In the genomic region with DNA sequence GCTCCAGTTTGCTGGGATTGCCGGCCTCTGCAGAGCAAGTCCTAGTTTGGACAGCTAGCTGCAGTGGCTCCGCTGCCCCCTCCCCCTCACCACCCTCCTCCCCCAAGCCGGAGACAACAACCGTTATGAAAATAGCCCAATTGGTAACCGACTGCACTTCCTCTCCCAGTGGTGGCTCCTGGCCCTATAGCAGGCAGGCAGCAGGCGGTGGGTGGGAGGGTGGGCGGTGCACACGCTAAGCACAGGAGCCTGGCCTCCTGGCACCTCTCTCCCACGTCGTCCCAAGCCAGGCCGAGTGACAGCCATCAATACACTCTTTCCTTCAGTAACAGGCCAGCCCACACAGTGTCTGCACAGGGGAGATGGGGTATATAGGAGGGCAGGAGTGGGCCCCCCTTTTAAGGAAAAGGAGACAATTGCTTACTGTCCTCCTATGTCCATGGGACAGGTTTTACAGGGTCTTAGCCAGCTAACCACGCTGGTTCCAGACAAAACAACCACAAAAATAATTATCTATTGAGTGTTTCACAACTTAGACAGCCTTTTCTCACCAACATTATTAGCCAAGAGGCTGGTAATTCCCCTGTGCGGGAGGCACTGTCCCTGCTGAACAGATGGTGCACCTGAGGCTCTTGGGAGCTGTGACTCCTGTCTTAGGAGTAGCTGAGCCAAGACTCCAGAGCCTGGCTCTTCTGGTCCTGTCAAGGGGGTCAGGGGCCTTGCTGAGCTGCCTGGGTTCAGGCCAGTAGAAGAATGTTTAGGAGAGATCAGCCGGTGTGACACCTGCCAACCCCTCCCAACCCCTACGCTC, we compare ENCODE assay signal across 8 mouse cellular contexts. TPM values are rescaled to one million over a fixed set of nuclear protein-coding genes. Genes with fewer than 3 reads are reported as not detected.
DNase-seq lines count a peak whose midpoint lies in the region; TF ChIP-seq lines count a peak whose summit lies in the region.

No protein-coding gene starts in this region.

- 0 out of 2 replicates have a peak, but pooled peaks have one; percentile 25 for TF ChIP-seq POLR2A in heart, adult 2 months (IDR thresholded peaks at IDR 0.05; ENCODE audit: insufficient read depth, low read depth, low read length)

- peaks cover 14% of the 10 kb centered on the region for H3K36me3 ChIP-seq in heart, adult 2 months (ENCODE audit: control insufficient read depth, insufficient read depth, low read length)

- H3K4me1 ChIP-seq in heart, adult 2 months (ENCODE audit: control insufficient read depth, insufficient read depth, low read length) = peaks cover 44% of the 10 kb centered on the region

- peak overlapping the region; percentile 79 for H3K9ac ChIP-seq in heart, adult 2 months (ENCODE audit: low read depth, low read length)

- H3K27ac ChIP-seq in heart, adult 2 months = peak overlapping the region; percentile 85

- H3K4me3 ChIP-seq in heart, adult 2 months = peak overlapping the region; percentile 50

- no peak for TF ChIP-seq CTCF in heart, adult 2 months (IDR thresholded peaks at IDR 0.05)

- no peaks in the 10 kb centered on the region for H3K27me3 ChIP-seq in heart, adult 2 months (ENCODE audit: control insufficient read depth, insufficient read depth, low read length)

- intact Hi-C loops in heart, adult 2 months (cut with DNase I) = no loop called here

- WGBS in heart, adult 2 months = 10% methylated on average over 15 of the region's 15 CpGs

- TF ChIP-seq EP300 in heart, adult 2 months (IDR thresholded peaks at IDR 0.05; ENCODE audit: insufficient read depth, low read depth, low read length) = no peak

- peaks cover 11% of the 10 kb centered on the region for H3K79me2 ChIP-seq in heart, adult 2 months (replicated peaks; ENCODE audit: control insufficient read depth, insufficient read depth, low read length)

- peak; percentile 21 for DNase-seq in kidney, adult 18-20 months
- no peak for DNase-seq in kidney, adult 8-10 months
- DNase-seq in cerebellum, postnatal 14 days = peak; percentile 77 to 87
- DNase-seq in heart, adult 2 months = peak; percentile 65 to 76
- peak; percentile 27 for DNase-seq in kidney, adult 9 months
- DNase-seq in lung, postnatal 10 days = peak; percentile 73
- DNase-seq in skeletal muscle tissue, adult 2 months (ENCODE audit: low read depth, low spot score) = peak; percentile 85
- DNase-seq in testis, postnatal 10 days (ENCODE audit: low spot score) = no peak

RNA-seq across cellular contexts. Expression of gene Gm9821, which starts 5.0 kb away (rescaled TPM):
- total RNA-seq in heart, adult 2 months (2021) = not detected
- polyA plus RNA-seq in heart, adult 2 months (2012; rRNA removed) = not detected in 2 replicates

RNA-seq across cellular contexts. Expression of gene Mdk, which starts 18.4 kb away (rescaled TPM):
- 1 to 10 TPM; 2.5 to 2.8 TPM for total RNA-seq in heart, adult 2 months (2021)
- polyA plus RNA-seq in heart, adult 2 months (2012; rRNA removed) = 4.1 and 5.4 TPM in 2 replicates

RNA-seq across cellular contexts. Expression of gene Chrm4, which starts 23.4 kb away (rescaled TPM):
- total RNA-seq in heart, adult 2 months (2021) = not detected
- polyA plus RNA-seq in heart, adult 2 months (2012; rRNA removed) = 0.14 and 0.29 TPM in 2 replicates

RNA-seq across cellular contexts. Expression of gene Dgkz, which starts 25.2 kb away (rescaled TPM):
- total RNA-seq in heart, adult 2 months (2021) = 10 to 100 TPM; 35.5 to 37.5 TPM
- 102 and 118 TPM in 2 replicates for polyA plus RNA-seq in heart, adult 2 months (2012; rRNA removed)

Comparison
In these comparisons a context has a peak if more than half of its experiments do, and no peak if none do; other contexts are left out.
1. DNase-seq: peak in kidney, adult 18-20 months (single experiment), cerebellum, postnatal 14 days (2 of 2), heart, adult 2 months (2 of 2), kidney, adult 9 months (single experiment), lung, postnatal 10 days (single experiment) and skeletal muscle tissue, adult 2 months (single experiment); none in kidney, adult 8-10 months (0 of 2) and testis, postnatal 10 days (single experiment).